Mouse (Mus musculus): Measurements from ENCODE around the gene Prpf39. TPM values are rescaled to one million over a fixed set of nuclear protein-coding genes. Genes with fewer than 3 reads are reported as not detected.
A peak's percentile ranks its signal among the peaks of the same experiment; 100 is the strongest.

The Prpf39 gene
- total and polyA plus RNA-seq, 3 experiments = 13.5 to 19.5 TPM; not detected in 1

- no peak overlapping the region for H3K9ac ChIP-seq (ENCODE audit: control insufficient read depth, low read depth, low read length, poor library complexity, severe bottlenecking)
- no peaks in the 10 kb centered on the region for H3K27me3 ChIP-seq (ENCODE audit: control insufficient read depth in 1 of 2, insufficient read depth in 2 of 2, low read length in 2 of 2)
- H3K27ac ChIP-seq (ENCODE audit: control insufficient read depth, low read depth, low read length) = no peak overlapping the region
- peaks cover 0 to 2% of the 10 kb centered on the region in 2 experiments; a peak in 2 of 4 replicates for H3K36me3 ChIP-seq (ENCODE audit: control insufficient read depth in 1 of 2, insufficient read depth in 2 of 2, low read length in 2 of 2)
- no peak for DNase-seq (ENCODE audit: low read depth, low spot score)
- no peaks in the 10 kb centered on the region for H3K9me3 ChIP-seq (replicated peaks; ENCODE audit: insufficient read depth, low read length)
- H3K4me1 ChIP-seq (ENCODE audit: control insufficient read depth in 1 of 2, insufficient read depth in 2 of 2, low read length in 2 of 2) = no peaks in the 10 kb centered on the region
- H3K79me2 ChIP-seq (ENCODE audit: control insufficient read depth, insufficient read depth, low read length, poor library complexity) = peaks cover 1% of the 10 kb centered on the region; the same call in 1 of the 2 replicates
- H3K4me3 ChIP-seq (ENCODE audit: control insufficient read depth in 1 of 2, insufficient read depth in 1 of 2, low read depth in 2 of 2, low read length in 2 of 2) = no peak overlapping the region
- no peak for TF ChIP-seq EP300 (IDR thresholded peaks at IDR 0.05; ENCODE audit: low read depth in 1 of 2, low read length in 2 of 2)
- TF ChIP-seq ETS1 (IDR thresholded peaks at IDR 0.05; ENCODE audit: low read depth, low read length) = no peak
- no peak for TF ChIP-seq MXI1 (IDR thresholded peaks at IDR 0.05; ENCODE audit: low read depth, low read length)
- no peak for TF ChIP-seq ZNF384 (IDR thresholded peaks at IDR 0.05; ENCODE audit: low read depth, low read length)
- TF ChIP-seq JUND (IDR thresholded peaks at IDR 0.05; ENCODE audit: low read depth, low read length) = no peak
- no peak for TF ChIP-seq MEF2A (IDR thresholded peaks at IDR 0.05; ENCODE audit: extremely low read depth, insufficient replicate concordance, low read depth, low read length, poor library complexity, severe bottlenecking)
- no peak for TF ChIP-seq ELF1 (IDR thresholded peaks at IDR 0.05; ENCODE audit: low read depth, low read length)
- no peak for TF ChIP-seq NRF1 (IDR thresholded peaks at IDR 0.05; ENCODE audit: insufficient read depth, low read depth, low read length, poor library complexity, severe bottlenecking)
- no peak for TF ChIP-seq CHD1 (IDR thresholded peaks at IDR 0.05; ENCODE audit: low read depth, low read length)
- TF ChIP-seq USF1 (IDR thresholded peaks at IDR 0.05; ENCODE audit: low read depth, low read length) = no peak
- TF ChIP-seq ZMIZ1 (IDR thresholded peaks at IDR 0.05; ENCODE audit: low read depth, low read length) = no peak
Observed at GRCm38 (mm10) chr12:65111503-65111902, 75.4 kb downstream of the Prpf39 start.

GRCm38 (mm10) chr12:65112811-65113210 lies 76.7 kb downstream of the Prpf39 start:
- no peaks in the 10 kb centered on the region for H3K4me1 ChIP-seq (ENCODE audit: control insufficient read depth in 1 of 2, insufficient read depth in 2 of 2, low read length in 2 of 2)
- H3K27ac ChIP-seq (ENCODE audit: control insufficient read depth, low read depth, low read length) = no peak overlapping the region
- no peak for DNase-seq (ENCODE audit: low read depth, low spot score)
- peaks cover 1% of the 10 kb centered on the region; the same call in 1 of the 2 replicates for H3K79me2 ChIP-seq (ENCODE audit: control insufficient read depth, insufficient read depth, low read length, poor library complexity)
- no peak overlapping the region for H3K9ac ChIP-seq (ENCODE audit: control insufficient read depth, low read depth, low read length, poor library complexity, severe bottlenecking)
- peaks cover 0 to 2% of the 10 kb centered on the region in 2 experiments; a peak in 2 of 4 replicates for H3K36me3 ChIP-seq (ENCODE audit: control insufficient read depth in 1 of 2, insufficient read depth in 2 of 2, low read length in 2 of 2)
- H3K4me3 ChIP-seq (ENCODE audit: control insufficient read depth in 1 of 2, insufficient read depth in 1 of 2, low read depth in 2 of 2, low read length in 2 of 2) = no peak overlapping the region
- no peak for TF ChIP-seq RAD21 (IDR thresholded peaks at IDR 0.05; ENCODE audit: low read depth, low read length)
- TF ChIP-seq ZNF384 (IDR thresholded peaks at IDR 0.05; ENCODE audit: low read depth, low read length) = peak; percentile 57; the same call in 1 of the 2 replicates
- no peak for TF ChIP-seq BHLHE40 (IDR thresholded peaks at IDR 0.05; ENCODE audit: borderline replicate concordance, low read depth, low read length)
- no peaks in the 10 kb centered on the region for H3K27me3 ChIP-seq (ENCODE audit: control insufficient read depth in 1 of 2, insufficient read depth in 2 of 2, low read length in 2 of 2)
- no peaks in the 10 kb centered on the region for H3K9me3 ChIP-seq (replicated peaks; ENCODE audit: insufficient read depth, low read length)

Other genes starting within 250 kb of the Prpf39 start
- 1.1 and 1.7 TPM in 2 replicates for gene Gm527, start 118.4 kb upstream of the Prpf39 start, total RNA-seq (2012; rRNA removed)
- 1 to 10 TPM in 1 of 2 experiments, not detected in 1; 2.6 TPM for gene Gm527, start 118.4 kb upstream of the Prpf39 start, polyA plus RNA-seq (2012; ENCODE audit: insufficient read depth in 1 of 2, insufficient read length in 2 of 2, low read depth in 1 of 2, low replicate concordance in 2 of 2, missing spikeins in 1 of 2)
- gene Klhl28, start 70.8 kb upstream of the Prpf39 start, total RNA-seq (2012; rRNA removed) = 3.7 and 4.8 TPM in 2 replicates
- 100 to 1,000 TPM in 1 of 2 experiments, 1 to 10 TPM in 1; 3.3 to 169 TPM for gene Klhl28, start 70.8 kb upstream of the Prpf39 start, polyA plus RNA-seq (2012; ENCODE audit: insufficient read depth in 1 of 2, insufficient read length in 2 of 2, low read depth in 1 of 2, low replicate concordance in 2 of 2, missing spikeins in 1 of 2)
- 15.2 and 15.9 TPM in 2 replicates for gene Togaram1, start 70.5 kb upstream of the Prpf39 start, total RNA-seq (2012; rRNA removed)
- gene Togaram1, start 70.5 kb upstream of the Prpf39 start, polyA plus RNA-seq (2012; ENCODE audit: insufficient read depth in 1 of 2, insufficient read length in 2 of 2, low read depth in 1 of 2, low replicate concordance in 2 of 2, missing spikeins in 1 of 2) = 10 to 100 TPM; 14.8 to 22.7 TPM
- 167 and 185 TPM in 2 replicates for gene Fkbp3, start 37.7 kb downstream of the Prpf39 start, total RNA-seq (2012; rRNA removed)
- gene Fkbp3, start 37.7 kb downstream of the Prpf39 start, polyA plus RNA-seq (2012; ENCODE audit: insufficient read depth in 1 of 2, insufficient read length in 2 of 2, low read depth in 1 of 2, low replicate concordance in 2 of 2, missing spikeins in 1 of 2) = 100 to 1,000 TPM in 1 of 2 experiments, not detected in 1; 173 TPM
- gene Fancm, start 39.3 kb downstream of the Prpf39 start, total RNA-seq (2012; rRNA removed) = 11.7 and 15.6 TPM in 2 replicates
- gene Fancm, start 39.3 kb downstream of the Prpf39 start, polyA plus RNA-seq (2012; ENCODE audit: insufficient read depth in 1 of 2, insufficient read length in 2 of 2, low read depth in 1 of 2, low replicate concordance in 2 of 2, missing spikeins in 1 of 2) = 10 to 100 TPM; 12.8 to 25.3 TPM
- 20.0 and 22.1 TPM in 2 replicates for gene Mis18bp1, start 136.3 kb downstream of the Prpf39 start, total RNA-seq (2012; rRNA removed)
- 10 to 100 TPM in 1 of 2 experiments, not detected in 1; 21.2 TPM for gene Mis18bp1, start 136.3 kb downstream of the Prpf39 start, polyA plus RNA-seq (2012; ENCODE audit: insufficient read depth in 1 of 2, insufficient read length in 2 of 2, low read depth in 1 of 2, low replicate concordance in 2 of 2, missing spikeins in 1 of 2)
- gene Wdr20rt, start 189.2 kb downstream of the Prpf39 start, total RNA-seq (2012; rRNA removed) = not detected in 2 replicates
- under 1 TPM in 1 of 2 experiments, not detected in 1; 0.21 TPM for gene Wdr20rt, start 189.2 kb downstream of the Prpf39 start, polyA plus RNA-seq (2012; ENCODE audit: insufficient read depth in 1 of 2, insufficient read length in 2 of 2, low read depth in 1 of 2, low replicate concordance in 2 of 2, missing spikeins in 1 of 2)